Mouse (Mus musculus): ENCODE results near the gene Ccp110.

DNA sequence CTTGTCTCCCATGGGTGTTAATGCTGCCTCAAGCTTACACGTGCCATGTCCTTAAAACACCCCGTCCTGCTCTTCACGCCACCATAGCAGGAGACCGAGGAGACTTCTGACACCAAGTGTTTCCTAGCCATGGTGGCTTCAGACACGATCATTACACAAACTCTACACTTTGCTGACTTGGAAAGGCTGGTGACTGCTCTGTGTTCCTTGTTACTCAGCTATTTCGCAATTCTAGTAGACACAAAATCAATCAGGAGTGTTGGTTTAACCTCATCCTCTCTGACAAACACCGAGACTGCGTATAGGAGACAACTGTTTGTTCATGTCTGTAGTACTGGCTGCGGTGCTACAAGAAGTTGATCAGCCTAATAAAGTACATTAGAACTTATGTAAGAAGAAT lies 13.5 kb upstream of the Ccp110 start:
- TF ChIP-seq FLI1 (IDR thresholded peaks at IDR 0.05; ENCODE audit: low read length) (no peak), GATA1 (IDR thresholded peaks at IDR 0.05; ENCODE audit: borderline replicate concordance, low read length) (no peak)

Data from megakaryocyte, embryonic 14.5 days (primary cell).